ENCODE assay signal across 20 mouse cellular contexts in the genomic region with DNA sequence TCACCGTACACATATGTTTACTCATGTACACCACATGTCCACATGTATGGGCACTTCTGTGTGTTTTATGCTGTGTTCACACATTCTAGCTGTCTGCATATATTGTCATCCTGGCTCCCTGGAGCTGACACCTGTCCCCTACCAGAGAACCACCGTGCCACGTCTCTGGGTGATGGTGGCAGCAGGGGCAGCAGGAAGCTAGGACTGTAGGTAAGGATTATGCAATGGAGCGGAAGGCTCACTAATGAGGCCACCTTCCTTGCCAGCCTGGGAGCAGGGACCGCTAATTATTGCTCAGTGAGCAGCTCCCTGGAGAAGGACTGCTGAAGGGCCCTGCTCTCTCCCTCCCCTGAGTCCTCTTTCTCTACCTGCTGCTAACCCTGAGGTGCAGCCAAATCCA. TPM values are rescaled to one million over a fixed set of nuclear protein-coding genes. Genes with fewer than 3 reads are reported as not detected.
A peak's percentile ranks its signal among the peaks of the same experiment; 100 is the strongest.
DNase-seq lines count a peak whose midpoint lies in the region; ATAC-seq and TF ChIP-seq lines count a peak whose summit lies in the region.
"Had no signal": no experiment of that assay in that cellular context is flagged by ENCODE, and none has a peak within 500 bp of the region (broad histone marks: within the 10 kb centered on the region; RNA-seq: fewer than 3 reads in every experiment).

No protein-coding gene starts in this region.

- H3K4me3 ChIP-seq in cerebellum, adult 2 months (replicated peaks; ENCODE audit: insufficient read depth, low read depth, low read length) = no peak overlapping the region
- no peak overlapping the region for H3K4me3 ChIP-seq in forebrain, embryonic 14.5 days (ENCODE audit: low read depth, low read length)
- no peak overlapping the region for H3K4me3 ChIP-seq in forebrain, embryonic 10.5 days
- no peak overlapping the region for H3K4me3 ChIP-seq in intestine, embryonic 16.5 days (ENCODE audit: low read length)
- H3K4me3 ChIP-seq: embryonic facial prominence, embryonic 13.5 days; gastrocnemius, adult 2 months; heart, embryonic 10.5 days; left cerebral cortex, adult 2 months; liver, embryonic 15.5 days; lung, embryonic 15.5 days; neural tube, embryonic 12.5 days had no signal

- no peak overlapping the region for H3K27ac ChIP-seq in cerebellum, adult 2 months (ENCODE audit: insufficient read depth, low read length)
- H3K27ac ChIP-seq in forebrain, embryonic 14.5 days (ENCODE audit: low read depth, low read length) = no peak overlapping the region
- no peak overlapping the region for H3K27ac ChIP-seq in forebrain, embryonic 10.5 days
- H3K27ac ChIP-seq in intestine, embryonic 16.5 days (ENCODE audit: low read length) = no peak overlapping the region
- H3K27ac ChIP-seq: embryonic facial prominence, embryonic 13.5 days; gastrocnemius, adult 2 months; kidney, postnatal 0 days; left cerebral cortex, adult 2 months; liver, embryonic 15.5 days; lung, embryonic 15.5 days; neural tube, embryonic 12.5 days had no signal

- peak; percentile 22 to 53 for DNase-seq in cerebellum, adult 2 months
- no peak for DNase-seq in cerebellum, postnatal 10 days
- DNase-seq in forebrain, embryonic 14.5 days (ENCODE audit: low spot score) = peak; percentile 43
- no peak for DNase-seq in forebrain, embryonic 10.5 days (ENCODE audit: extremely low spot score, low spot score)
- peak; percentile 25 to 31 for DNase-seq in cerebellum, postnatal 14 days
- DNase-seq in retina, embryonic 14.5 days (ENCODE audit: low spot score) = peak; percentile 38
- DNase-seq: gastrocnemius, adult 2 months; left cerebral cortex, postnatal 4 days; liver; lung, postnatal 36 days; midbrain, embryonic 14.5 days had no signal

- H3K27me3 ChIP-seq in cerebellum, adult 2 months (ENCODE audit: control insufficient read depth, insufficient read depth, low read length) = no peaks in the 10 kb centered on the region
- no peaks in the 10 kb centered on the region for H3K27me3 ChIP-seq in forebrain, embryonic 14.5 days (replicated peaks; ENCODE audit: control insufficient read depth, insufficient read depth, low read length)
- peaks cover 25% of the 10 kb centered on the region for H3K27me3 ChIP-seq in forebrain, embryonic 10.5 days (ENCODE audit: poor library complexity, severe bottlenecking)
- H3K27me3 ChIP-seq in intestine, embryonic 16.5 days (replicated peaks; ENCODE audit: control insufficient read depth, insufficient read depth, low read length) = 0 out of 2 replicates have a peak, but pooled peaks cover 3% of the 10 kb centered on the region
- H3K27me3 ChIP-seq: neural tube, embryonic 12.5 days had no signal

- no peaks in the 10 kb centered on the region for H3K9me3 ChIP-seq in forebrain, embryonic 14.5 days (replicated peaks; ENCODE audit: control insufficient read depth, low read length)
- no peaks in the 10 kb centered on the region for H3K9me3 ChIP-seq in forebrain, embryonic 10.5 days
- no peaks in the 10 kb centered on the region for H3K9me3 ChIP-seq in intestine, embryonic 16.5 days (ENCODE audit: control insufficient read depth, low read length)
- H3K9me3 ChIP-seq: embryonic facial prominence, embryonic 13.5 days; heart, embryonic 10.5 days; liver, embryonic 15.5 days; lung, embryonic 15.5 days; neural tube, embryonic 12.5 days had no signal

- H3K4me1 ChIP-seq in cerebellum, adult 2 months (ENCODE audit: control insufficient read depth, insufficient read depth, low read length) = peaks cover 8% of the 10 kb centered on the region
- H3K4me1 ChIP-seq in forebrain, embryonic 14.5 days (ENCODE audit: control insufficient read depth, insufficient read depth, low read length) = no peaks in the 10 kb centered on the region
- peaks cover 16% of the 10 kb centered on the region for H3K4me1 ChIP-seq in forebrain, embryonic 10.5 days
- peaks cover 16% of the 10 kb centered on the region for H3K4me1 ChIP-seq in intestine, embryonic 16.5 days (ENCODE audit: control insufficient read depth, insufficient read depth, low read length)

- peak; percentile 51 for ATAC-seq in forebrain, embryonic 14.5 days
- ATAC-seq in intestine, embryonic 16.5 days = no peak
- ATAC-seq: inflammation-experienced regulatory T-cells, adult 6 months had no signal

- H3K9ac ChIP-seq in forebrain, embryonic 14.5 days (ENCODE audit: low read length) = no peak overlapping the region
- H3K9ac ChIP-seq in intestine, embryonic 16.5 days (ENCODE audit: low read depth, low read length) = no peak overlapping the region
- H3K9ac ChIP-seq: embryonic facial prominence, embryonic 13.5 days; liver, embryonic 15.5 days; lung, embryonic 15.5 days; neural tube, embryonic 12.5 days had no signal

- H3K4me2 ChIP-seq in forebrain, embryonic 14.5 days (ENCODE audit: low read length) = no peak overlapping the region
- H3K4me2 ChIP-seq in intestine, embryonic 16.5 days (ENCODE audit: low read depth, low read length) = no peak overlapping the region
- H3K4me2 ChIP-seq: embryonic facial prominence, embryonic 13.5 days; liver, embryonic 15.5 days; lung, embryonic 15.5 days; neural tube, embryonic 12.5 days had no signal

- WGBS in cerebellum, adult 2 months = 34% methylated on average over 5 of the region's 5 CpGs
- WGBS in forebrain, embryonic 14.5 days = 32% methylated on average over 5 of the region's 5 CpGs
- WGBS in forebrain, embryonic 10.5 days = 66% methylated on average over 5 of the region's 5 CpGs
- 78% methylated on average over 5 of the region's 5 CpGs for WGBS in intestine, embryonic 16.5 days

- TF ChIP-seq POLR2A in cerebellum, adult 2 months (IDR thresholded peaks at IDR 0.05; ENCODE audit: borderline replicate concordance, insufficient read depth, low read length) = no peak

- no peaks in the 10 kb centered on the region for H3K36me3 ChIP-seq in forebrain, embryonic 14.5 days (ENCODE audit: control insufficient read depth, insufficient read depth, low read length)
- no peaks in the 10 kb centered on the region for H3K36me3 ChIP-seq in forebrain, embryonic 10.5 days (replicated peaks)
- no peaks in the 10 kb centered on the region for H3K36me3 ChIP-seq in intestine, embryonic 16.5 days (ENCODE audit: control insufficient read depth, insufficient read depth, low read length)
- H3K36me3 ChIP-seq: embryonic facial prominence, embryonic 13.5 days; heart, embryonic 10.5 days; liver, embryonic 15.5 days; lung, embryonic 15.5 days; neural tube, embryonic 12.5 days had no signal

- TF ChIP-seq CTCF in cerebellum, adult 2 months (IDR thresholded peaks at IDR 0.05; ENCODE audit: borderline replicate concordance, insufficient read depth, low read depth, low read length) = no peak

RNA-seq across cellular contexts. Expression of a gene that starts 23.8 kb away (rescaled TPM):
- 0.21 and 0.33 TPM in 2 replicates for polyA plus RNA-seq in cerebellum, adult 2 months (2012; rRNA removed)
- polyA plus RNA-seq in forebrain, embryonic 14.5 days (2014; fragmentation: Nextera tagmentation; extraction: Ambion mirVana) = not detected in 2 replicates
- polyA plus RNA-seq in forebrain, embryonic 10.5 days (2016; fragmentation: Nextera tagmentation; extraction: Ambion mirVana) = not detected in 2 replicates
- 1.4 and 1.5 TPM in 2 replicates for polyA plus RNA-seq in intestine, embryonic 16.5 days (2015; fragmentation: Nextera tagmentation; extraction: Ambion mirVana)
- polyA plus RNA-seq: inflammation-experienced regulatory T-cells, adult 6 months; midbrain, embryonic 14.5 days; neural tube, embryonic 12.5 days had no signal

RNA-seq across cellular contexts. Expression of a gene that starts 24.1 kb away (rescaled TPM):
- 7.4 and 8.9 TPM in 2 replicates for polyA plus RNA-seq in cerebellum, adult 2 months (2012; rRNA removed)
- 3.0 and 4.8 TPM in 2 replicates for polyA plus RNA-seq in forebrain, embryonic 14.5 days (2014; fragmentation: Nextera tagmentation; extraction: Ambion mirVana)
- 0.88 and 1.1 TPM in 2 replicates for polyA plus RNA-seq in forebrain, embryonic 10.5 days (2016; fragmentation: Nextera tagmentation; extraction: Ambion mirVana)
- 17.4 and 18.2 TPM in 2 replicates for polyA plus RNA-seq in intestine, embryonic 16.5 days (2015; fragmentation: Nextera tagmentation; extraction: Ambion mirVana)
- polyA plus RNA-seq: inflammation-experienced regulatory T-cells, adult 6 months had no signal

RNA-seq across cellular contexts. Expression of a gene that starts 44.5 kb away (rescaled TPM):
- polyA plus RNA-seq in cerebellum, adult 2 months (2012; rRNA removed) = 85.1 and 88.3 TPM in 2 replicates
- 19.0 and 26.7 TPM in 2 replicates for polyA plus RNA-seq in forebrain, embryonic 14.5 days (2014; fragmentation: Nextera tagmentation; extraction: Ambion mirVana)
- polyA plus RNA-seq in forebrain, embryonic 10.5 days (2016; fragmentation: Nextera tagmentation; extraction: Ambion mirVana) = 0.74 and 0.77 TPM in 2 replicates
- polyA plus RNA-seq in intestine, embryonic 16.5 days (2015; fragmentation: Nextera tagmentation; extraction: Ambion mirVana) = 1.0 and 1.7 TPM in 2 replicates
- polyA plus RNA-seq: inflammation-experienced regulatory T-cells, adult 6 months had no signal

Comparison
In these comparisons a context has a peak if more than half of its experiments do, and no peak if none do; other contexts are left out.
1. DNase-seq: peak in cerebellum, adult 2 months (2 of 2), forebrain, embryonic 14.5 days (single experiment), cerebellum, postnatal 14 days (2 of 2) and retina, embryonic 14.5 days (single experiment); none in cerebellum, postnatal 10 days (0 of 2) and forebrain, embryonic 10.5 days (single experiment).